Mouse (Mus musculus) layer of hippocampus, postnatal 25 days (tissue): Measurements from ENCODE around the gene Angptl2. TPM values are rescaled to one million over a fixed set of nuclear protein-coding genes. Genes with fewer than 3 reads are reported as not detected.

Source experiments
- DNase-seq, 2 experiments: peaks; one replicate each; pipeline ENCODE4 v3.0.0; 2022; ENCODE audit warnings: mixed read lengths in 2 of 2, low spot score in 1 of 2; ENCODE audit errors: extremely low spot score in 1 of 2
- total RNA-seq, 2 experiments: library from RNA; stranded (reverse); gene quantifications; 2 replicates each; pipeline ENCODE4 v1.2.3; 2021

Gene Angptl2
- total RNA-seq, 2 experiments from 2014 or later, result 1.3 to 1.8 TPM

GRCm38 (mm10) chr2:33265793-33266192, 49.9 kb downstream of the Angptl2 start:
- DNase-seq, result no peak

- DNase-seq, result no peak
These were observed 51.2 kb downstream of the Angptl2 start for GRCm38 (mm10) chr2:33267075-33267474.

GRCm38 (mm10) chr2:33268384-33269131, 52.7 kb downstream of the Angptl2 start:
- DNase-seq, result no peak

GRCm38 (mm10) chr2:33269132-33269493, 53.2 kb downstream of the Angptl2 start:
- no peak for DNase-seq

- DNase-seq, result no peak
These were observed 54.7 kb downstream of the Angptl2 start for GRCm38 (mm10) chr2:33270569-33270968.

- no peak for DNase-seq
These were observed 55.6 kb downstream of the Angptl2 start for GRCm38 (mm10) chr2:33271511-33271910.

- no peak for DNase-seq
These were observed 57.0 kb downstream of the Angptl2 start for GRCm38 (mm10) chr2:33272665-33273439.

- DNase-seq, result no peak
These were observed 59.0 kb downstream of the Angptl2 start for GRCm38 (mm10) chr2:33274719-33275490.

- DNase-seq, result no peak
These were observed 63.9 kb downstream of the Angptl2 start for GRCm38 (mm10) chr2:33279758-33280157.

GRCm38 (mm10) chr2:33280525-33280924, 64.7 kb downstream of the Angptl2 start:
- DNase-seq, result no peak

GRCm38 (mm10) chr2:33281807-33282206, 65.9 kb downstream of the Angptl2 start:
- no peak for DNase-seq

- DNase-seq, result no peak
These were observed 67.0 kb downstream of the Angptl2 start for GRCm38 (mm10) chr2:33282877-33283276.

- DNase-seq, result no peak
These were observed 67.8 kb downstream of the Angptl2 start for GRCm38 (mm10) chr2:33283674-33284073.

- no peak for DNase-seq
These were observed 73.0 kb downstream of the Angptl2 start for GRCm38 (mm10) chr2:33288837-33289236.

GRCm38 (mm10) chr2:33290491-33290890, 74.6 kb downstream of the Angptl2 start:
- DNase-seq, result no peak

- DNase-seq, result no peak
These were observed 76.2 kb downstream of the Angptl2 start for GRCm38 (mm10) chr2:33292057-33292456.

GRCm38 (mm10) chr2:33295115-33295514, 79.2 kb downstream of the Angptl2 start:
- no peak for DNase-seq
